Mouse (Mus musculus): ENCODE data around the gene Spta1.

DNA sequence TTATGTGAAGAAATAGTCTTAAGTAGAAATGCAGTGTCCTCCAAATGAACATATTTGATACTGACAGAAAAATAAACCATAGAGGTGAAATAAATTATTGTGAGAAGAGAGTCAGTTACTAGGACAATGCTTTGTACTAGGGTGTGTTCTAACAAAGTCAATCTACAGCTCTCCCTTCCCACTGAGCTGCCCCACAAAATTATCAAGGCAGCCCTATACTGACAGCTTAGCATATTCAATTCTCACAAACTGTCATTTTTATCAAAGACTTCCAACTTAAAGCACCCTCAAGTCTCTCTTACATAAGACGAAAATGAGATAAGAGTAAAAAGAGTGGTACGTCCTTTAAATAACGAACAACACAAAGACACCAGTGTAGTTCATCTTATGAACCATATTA, 15.0 kb upstream of the Spta1 start:
- TF ChIP-seq CTCF (IDR thresholded peaks at IDR 0.05) = no peak
- no peak for TF ChIP-seq EP300 (IDR thresholded peaks at IDR 0.05)
